33 mouse cellular contexts compared by ENCODE assay signal in genomic region chr6:32726571-32726970, GRCm38 (mm10).
"Had no signal": no experiment of that assay in that cellular context is flagged by ENCODE, and none has a peak within 500 bp of the region (broad histone marks: within the 10 kb centered on the region; RNA-seq: fewer than 3 reads in every experiment).

No protein-coding gene starts in this region.

- H3K4me1 ChIP-seq: hindbrain, embryonic 15.5 days; intestine, embryonic 15.5 days; kidney, embryonic 15.5 days had no signal

- H3K4me3 ChIP-seq: heart, embryonic 12.5 days; heart, embryonic 13.5 days; heart, embryonic 15.5 days; hindbrain, embryonic 10.5 days; hindbrain, embryonic 12.5 days; hindbrain, embryonic 13.5 days; hindbrain, embryonic 15.5 days; intestine, embryonic 15.5 days; kidney, embryonic 15.5 days; layer of hippocampus, adult 2 months; left cerebral cortex, adult 2 months had no signal

- H3K27me3 ChIP-seq: heart, embryonic 12.5 days; heart, embryonic 13.5 days; heart, embryonic 15.5 days; hindbrain, embryonic 12.5 days; hindbrain, embryonic 13.5 days; hindbrain, embryonic 15.5 days; intestine, embryonic 15.5 days; kidney, embryonic 15.5 days had no signal

- H3K9me3 ChIP-seq: heart, embryonic 12.5 days; heart, embryonic 13.5 days; heart, embryonic 15.5 days; hindbrain, embryonic 10.5 days; hindbrain, embryonic 12.5 days; hindbrain, embryonic 13.5 days; hindbrain, embryonic 15.5 days; intestine, embryonic 15.5 days; kidney, embryonic 15.5 days had no signal

- ATAC-seq: hindbrain, embryonic 16.5 days; hindbrain, postnatal 0 days; inflammation-experienced regulatory T-cells, adult 6 months; intestine, embryonic 15.5 days; intestine, embryonic 16.5 days; intestine, postnatal 0 days had no signal

- DNase-seq: heart, postnatal 10 days; heart, postnatal 14 days; heart, postnatal 36 days; heart, postnatal 4 days; kidney, adult 11 months; kidney, adult 18-20 months; kidney, adult 2 months; kidney, adult 9 months; kidney, postnatal 10 days; kidney, postnatal 14 days; kidney, postnatal 25 days; kidney, postnatal 36 days; kidney, postnatal 4 days; layer of hippocampus, adult 9-11 months; layer of hippocampus, postnatal 36 days had no signal

- H3K27ac ChIP-seq: heart, embryonic 13.5 days; heart, embryonic 15.5 days; hindbrain, embryonic 10.5 days; hindbrain, embryonic 12.5 days; hindbrain, embryonic 13.5 days; hindbrain, embryonic 14.5 days; hindbrain, embryonic 15.5 days; hindbrain, postnatal 0 days; intestine, embryonic 15.5 days; kidney, embryonic 15.5 days; kidney, postnatal 0 days; layer of hippocampus, adult 2 months; left cerebral cortex, adult 2 months had no signal

- H3K36me3 ChIP-seq: heart, embryonic 12.5 days; heart, embryonic 13.5 days; heart, embryonic 15.5 days; hindbrain, embryonic 10.5 days; hindbrain, embryonic 12.5 days; hindbrain, embryonic 13.5 days; hindbrain, embryonic 15.5 days; intestine, embryonic 15.5 days; kidney, embryonic 15.5 days had no signal
